Mouse (Mus musculus) layer of hippocampus, adult 2 months (tissue): ENCODE measurements at regions not wholly inside any gene's neighbourhood (a gene's known extent, or its start where the extent isn't known, plus 50 kb on each side); places are given as distances from the start of the nearest gene placed in this dataset.

ENCODE experiments used
- DNase-seq, 2 experiments: peaks; one replicate each; pipeline ENCODE4 v3.0.0; 2022; ENCODE audit warnings: low spot score in 2 of 2
- H3K27ac ChIP-seq: fragments of 200-600 bp; 2 replicates; pipeline ENCODE4 v1.8.1; 2022
- H3K4me3 ChIP-seq: fragments of 200-600 bp; 2 replicates; pipeline ENCODE4 v1.8.1; 2022; ENCODE audit warnings: mild to moderate bottlenecking
- CTCF ChIP-seq: fragments of 200-600 bp; conservative IDR thresholded peaks from 2 replicates; pipeline ENCODE4 v1.8.1; 2022; ENCODE audit warnings: antibody characterized with exemption, mild to moderate bottlenecking, moderate library complexity

- H3K4me3 ChIP-seq = no peak overlapping the region
- DNase-seq = no peak
- no peak for TF ChIP-seq CTCF
- H3K27ac ChIP-seq = no peak overlapping the region
Observed at GRCm38 (mm10) chr7:114345860-114346259, 69.2 kb upstream of the Pde3b start.

DNA sequence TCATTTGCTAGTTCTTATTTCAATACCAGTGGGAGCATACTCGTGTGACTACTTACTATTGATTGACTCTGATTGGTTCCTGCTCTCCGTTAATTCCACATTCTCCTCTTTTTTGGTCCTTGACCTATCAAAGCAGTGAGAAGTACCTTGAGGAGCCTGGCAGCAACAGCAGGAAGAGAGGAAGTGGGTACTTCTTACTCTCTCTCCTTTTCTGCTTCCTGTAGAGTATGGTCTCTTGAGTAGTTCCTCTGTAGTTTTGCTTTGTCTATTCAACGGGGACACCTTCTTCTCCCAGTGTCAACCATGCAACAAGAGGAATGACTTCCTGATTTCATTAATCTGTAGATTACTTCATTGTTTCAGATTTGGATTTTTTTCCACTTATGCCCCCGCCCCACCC, 68.1 kb upstream of the Pde3b start:
- no peak for TF ChIP-seq CTCF
- no peak for DNase-seq
- Histone ChIP-seq H3K27ac (no peak overlapping the region), H3K4me3 (no peak overlapping the region)

GRCm38 (mm10) chr7:114350968-114351367, 64.1 kb upstream of the Pde3b start:
- no peak overlapping the region for H3K4me3 ChIP-seq
- TF ChIP-seq CTCF = no peak
- H3K27ac ChIP-seq = peak overlapping the region; percentile 54
- DNase-seq = no peak

DNA sequence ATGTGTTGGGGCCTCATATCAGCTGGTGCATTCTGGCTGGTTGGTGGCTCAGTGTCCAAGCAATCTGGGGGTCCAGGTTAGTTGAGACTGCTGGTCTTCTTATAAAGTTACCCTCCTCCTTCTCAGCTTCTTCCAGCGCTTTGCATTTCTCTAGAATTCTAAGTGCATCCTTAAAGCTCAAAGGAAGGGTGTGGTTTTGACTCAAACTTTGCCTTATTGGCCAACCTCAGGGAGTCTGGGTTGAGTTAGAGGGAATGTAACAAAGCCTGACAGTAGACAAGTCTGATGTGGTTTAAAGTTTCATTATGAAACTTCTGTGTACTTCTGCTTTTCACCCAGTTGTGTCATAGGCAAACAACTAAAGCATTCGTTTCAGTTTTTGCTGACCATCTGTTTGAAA, 58.7 kb upstream of the Pde3b start:
- DNase-seq = no peak
- H3K27ac ChIP-seq = no peak overlapping the region
- no peak for TF ChIP-seq CTCF
- no peak overlapping the region for H3K4me3 ChIP-seq

- Histone ChIP-seq H3K27ac (no peak overlapping the region), H3K4me3 (no peak overlapping the region)
- no peak for TF ChIP-seq CTCF
- DNase-seq = no peak
Observed at GRCm38 (mm10) chr7:114362166-114362565, 52.9 kb upstream of the Pde3b start.

DNA sequence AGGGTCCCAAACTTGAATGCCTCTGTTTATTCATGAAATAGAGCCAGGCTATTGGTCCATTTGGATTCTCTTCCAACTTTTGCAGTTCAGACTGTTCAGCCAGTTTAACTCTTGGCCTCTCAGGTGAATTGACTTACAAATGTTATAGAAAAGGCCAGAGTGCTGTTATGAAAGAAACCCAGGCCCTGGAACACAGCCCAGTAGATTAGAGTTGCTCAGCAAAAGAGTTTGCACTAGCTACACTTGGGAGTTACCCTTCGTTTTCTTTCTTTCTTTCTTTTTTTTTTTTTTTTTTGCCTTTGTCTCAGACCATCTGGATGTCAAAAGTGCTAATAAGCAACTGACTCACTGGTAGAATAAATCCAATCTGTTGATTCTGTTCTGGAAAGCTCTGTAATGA, 51.0 kb upstream of the Pde3b start:
- no peak overlapping the region for H3K27ac ChIP-seq
- no peak overlapping the region for H3K4me3 ChIP-seq
- no peak for DNase-seq
- TF ChIP-seq CTCF = no peak
